Mouse (Mus musculus) spleen, postnatal 36 days (tissue): ENCODE data around the gene Olig3.
A peak's percentile ranks its signal among the peaks of the same experiment; 100 is the strongest.

Experiments
- DNase-seq, 2 experiments: peaks; one replicate each; pipeline ENCODE4 v3.0.0; 2022; ENCODE audit warnings: low spot score in 2 of 2, mixed read lengths in 1 of 2

Gene Olig3

GRCm38 (mm10) chr10:19356071-19356583, at the start of gene Olig3:
Olig3 (plus strand) TSS chr10:19356533.
- DNase-seq: no peak

- no peak for DNase-seq
These were observed 46.5 kb upstream of the Olig3 start for GRCm38 (mm10) chr10:19309681-19310395.

GRCm38 (mm10) chr10:19310471-19310870, 45.9 kb upstream of the Olig3 start:
- no peak for DNase-seq

GRCm38 (mm10) chr10:19317962-19318812, 38.1 kb upstream of the Olig3 start:
- DNase-seq: no peak

- peak; percentile 30 to 43 for DNase-seq
These were observed 34.6 kb upstream of the Olig3 start for GRCm38 (mm10) chr10:19321781-19322180.

- DNase-seq: no peak
These were observed 27.0 kb upstream of the Olig3 start for GRCm38 (mm10) chr10:19329191-19329777.

- peak in 1 of 2 experiments; percentile 20 for DNase-seq
These were observed 22.9 kb upstream of the Olig3 start for GRCm38 (mm10) chr10:19333425-19333824.

GRCm38 (mm10) chr10:19338695-19339630, 17.4 kb upstream of the Olig3 start:
- no peak for DNase-seq

GRCm38 (mm10) chr10:19344039-19344438, 12.3 kb upstream of the Olig3 start:
- DNase-seq: no peak

GRCm38 (mm10) chr10:19349326-19349725, 7.0 kb upstream of the Olig3 start:
- DNase-seq: no peak

GRCm38 (mm10) chr10:19352006-19352877, 4.1 kb upstream of the Olig3 start:
- DNase-seq: no peak

GRCm38 (mm10) chr10:19352878-19353301, 3.4 kb upstream of the Olig3 start:
- no peak for DNase-seq

GRCm38 (mm10) chr10:19353631-19354030, 2.7 kb upstream of the Olig3 start:
- DNase-seq: no peak

GRCm38 (mm10) chr10:19354146-19354545, 2.2 kb upstream of the Olig3 start:
- DNase-seq: no peak

GRCm38 (mm10) chr10:19355076-19355475, 1.3 kb upstream of the Olig3 start:
- DNase-seq: no peak

- no peak for DNase-seq
These were observed 648 bp downstream of the Olig3 start for GRCm38 (mm10) chr10:19356720-19357641.

- no peak for DNase-seq
These were observed 1.5 kb downstream of the Olig3 start for GRCm38 (mm10) chr10:19357848-19358247.

GRCm38 (mm10) chr10:19360446-19361300, 4.3 kb downstream of the Olig3 start:
- DNase-seq: no peak
